Mouse (Mus musculus) urinary bladder, postnatal 36 days (tissue): ENCODE results near the gene Hamp.
"Not testable (repeated sequence)": the region's sequence is repeated elsewhere in the genome, so short reads cannot be mapped to it uniquely, and the experiment has no call there.

ENCODE experiments used
- DNase-seq, 2 experiments: peaks; one replicate each; pipeline ENCODE4 v3.0.0; 2022; ENCODE audit warnings: low spot score in 2 of 2, mixed read lengths in 1 of 2

The Hamp gene

GRCm38 (mm10) chr7:30956357-30956751, 12.5 kb upstream of the Hamp start:
- DNase-seq = peak in 1 of 2 experiments; percentile 51

GRCm38 (mm10) chr7:30955584-30956356, 11.9 kb upstream of the Hamp start:
- peak; percentile 84 to 89 for DNase-seq

- no peak for DNase-seq
Observed at GRCm38 (mm10) chr7:30954971-30955520, 11.2 kb upstream of the Hamp start.

GRCm38 (mm10) chr7:30954036-30954435, 10.2 kb upstream of the Hamp start:
- no peak for DNase-seq

- DNase-seq = no peak
Observed at GRCm38 (mm10) chr7:30953459-30953858, 9.6 kb upstream of the Hamp start.

- DNase-seq = no peak
Observed at GRCm38 (mm10) chr7:30952441-30953265, 8.8 kb upstream of the Hamp start.

GRCm38 (mm10) chr7:30949902-30950301, 6.1 kb upstream of the Hamp start:
- DNase-seq = not testable (repeated sequence)

GRCm38 (mm10) chr7:30945876-30946275, 2.0 kb upstream of the Hamp start:
- no peak for DNase-seq

GRCm38 (mm10) chr7:30945466-30945865, 1.6 kb upstream of the Hamp start:
- DNase-seq = not testable (repeated sequence)

GRCm38 (mm10) chr7:30944706-30945105, 874 bp upstream of the Hamp start:
- not testable (repeated sequence) for DNase-seq

GRCm38 (mm10) chr7:30942365-30942764, 1.5 kb downstream of the Hamp start:
- DNase-seq = not testable (repeated sequence)

GRCm38 (mm10) chr7:30940070-30940469, 3.8 kb downstream of the Hamp start:
- DNase-seq = not testable (repeated sequence)

GRCm38 (mm10) chr7:30935422-30936099, 8.3 kb downstream of the Hamp start:
- not testable (repeated sequence) for DNase-seq

- not testable (repeated sequence) for DNase-seq
Observed at GRCm38 (mm10) chr7:30924581-30924980, 19.3 kb downstream of the Hamp start, which contains the start of gene Hamp2. Hamp2 (minus strand) TSS chr7:30924681.

- DNase-seq = no peak
Observed at GRCm38 (mm10) chr7:30924071-30924470, 19.8 kb downstream of the Hamp start.

- not testable (repeated sequence) for DNase-seq
Observed at GRCm38 (mm10) chr7:30922490-30922889, 21.3 kb downstream of the Hamp start.

- no peak for DNase-seq
Observed at GRCm38 (mm10) chr7:30920217-30920616, 23.6 kb downstream of the Hamp start.

GRCm38 (mm10) chr7:30917219-30917618, 26.6 kb downstream of the Hamp start:
- no peak for DNase-seq

- no peak for DNase-seq
Observed at GRCm38 (mm10) chr7:30916713-30917112, 27.1 kb downstream of the Hamp start.

- DNase-seq = no peak
Observed at GRCm38 (mm10) chr7:30914732-30915131, 29.1 kb downstream of the Hamp start, which contains the start of gene Mag. Mag (minus strand) TSS chr7:30914873.

- DNase-seq = no peak
Observed at GRCm38 (mm10) chr7:30909773-30910172, 34.1 kb downstream of the Hamp start.

GRCm38 (mm10) chr7:30908992-30909431, 34.8 kb downstream of the Hamp start:
- DNase-seq = no peak
